Mouse (Mus musculus) lung, adult 2 months (tissue): Measurements from ENCODE around the gene Dynlt1c. TPM values are rescaled to one million over a fixed set of nuclear protein-coding genes. Genes with fewer than 3 reads are reported as not detected.
"Not testable (repeated sequence)": the region's sequence is repeated elsewhere in the genome, so short reads cannot be mapped to it uniquely, and the experiment has no call there.

Experiments
- DNase-seq: peaks from one replicate; pipeline ENCODE4 v3.0.0; 2022
- H3K4me1 ChIP-seq: fragments of 200-500 bp; 2 replicates; pipeline ENCODE4 v1.6.1; 2011; ENCODE audit warnings: low read length; ENCODE audit not compliant: control insufficient read depth, insufficient read depth
- H3K4me3 ChIP-seq: fragments of 200-500 bp; replicated peaks from 2 replicates; pipeline ENCODE3; 2011; ENCODE audit warnings: low read depth, mild to moderate bottlenecking, control low read depth, low read length; ENCODE audit errors: extremely low read depth
- POLR2A ChIP-seq: fragments of 200-500 bp; IDR thresholded peaks from 2 replicates; pipeline ENCODE4 v1.6.1; 2011; ENCODE audit warnings: low read depth, mild to moderate bottlenecking, control low read depth, low read length, borderline replicate concordance; ENCODE audit errors: extremely low read depth
- WGBS: fragments of 180-500 bp; shearing (Covaris S2); methylation state at CpG from one replicate; pipeline ENCODE4 v1.1.7; 2018; 5-methylcytosine and 5-hydroxymethylcytosine counted together
- polyA plus RNA-seq: library from polyadenylated mRNA; depleted of rRNA; stranded (reverse); fragments of >200 nt; gene quantifications from 2 replicates; pipeline ENCODE4 v1.2.3, GENCODE M21; 2012; rRNA removed

The Dynlt1c gene
- polyA plus RNA-seq, result 11.9 and 15.2 TPM in 2 replicates

DNA sequence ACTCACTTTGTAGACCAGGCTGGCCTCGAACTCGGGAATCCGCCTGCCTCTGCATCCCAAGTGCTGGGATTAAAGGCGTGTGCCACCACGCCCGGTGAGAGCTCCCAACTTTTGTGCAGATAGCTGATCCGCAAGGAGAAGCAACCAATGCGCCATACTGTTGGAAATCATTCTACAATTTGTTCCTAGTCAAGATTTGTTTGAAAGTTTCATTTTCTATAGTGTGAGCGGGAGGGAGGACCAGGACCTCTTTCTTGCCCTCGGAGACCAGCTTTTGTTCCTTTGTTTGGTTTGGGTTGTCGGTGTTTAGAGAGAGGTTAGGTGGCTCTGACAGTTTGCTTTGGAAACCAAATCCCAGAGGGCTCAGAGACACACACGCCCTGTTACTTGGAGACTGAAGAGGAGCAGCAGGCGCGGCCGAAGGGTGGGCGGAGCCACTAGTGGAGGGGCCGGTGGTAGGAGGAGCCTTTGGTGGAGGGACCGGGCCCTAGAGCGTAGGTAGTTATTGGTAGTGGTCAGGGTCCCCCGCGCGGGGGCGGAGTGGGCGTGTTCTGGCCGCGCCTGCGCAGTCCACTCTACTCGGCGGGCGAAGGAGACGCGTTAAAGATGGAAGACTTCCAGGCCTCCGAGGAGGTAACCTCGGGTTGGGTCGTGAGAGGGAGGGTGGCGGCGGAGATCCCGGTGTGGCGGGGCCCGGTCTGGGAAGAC is at the start of gene Dynlt1c:
Gene Dynlt1c (plus strand): TSS at position 468 of the 708 bp plus-strand sequence.
- not testable (repeated sequence) for H3K4me3 ChIP-seq
- DNase-seq, result peak; percentile 72

DNA sequence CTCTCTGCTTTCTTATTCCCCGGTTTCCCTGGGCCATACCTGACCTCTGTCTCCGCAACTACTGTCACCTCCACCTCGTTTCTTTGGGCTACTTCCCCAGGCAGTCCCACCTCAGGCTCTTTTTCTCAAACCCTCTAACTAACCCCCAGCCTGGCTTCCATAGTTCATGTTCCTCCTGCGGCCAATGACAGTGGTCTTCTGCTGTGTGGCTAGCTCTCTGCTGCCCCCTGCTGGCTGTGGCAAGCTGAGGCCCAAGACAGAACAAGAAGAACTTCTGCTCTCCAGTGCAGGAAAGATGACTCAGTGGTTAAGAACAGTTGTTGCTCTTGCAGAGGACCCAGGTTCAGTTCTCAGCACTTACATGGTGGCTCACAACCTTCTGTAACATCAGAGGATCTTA is 47.7 kb upstream of the Dynlt1c start:
- not testable (repeated sequence) for H3K4me1 ChIP-seq, H3K4me3 ChIP-seq, DNase-seq
- no CpG with 5 or more reads among the region's 4 CpGs for WGBS

More for the DNA sequence above, at the start of gene Dynlt1c:
- 8% methylated on average over 32 of the region's 40 CpGs for WGBS
- H3K4me1 ChIP-seq, result not testable (repeated sequence)
- peak; percentile 55; the same call in 1 of the 2 replicates for TF ChIP-seq POLR2A

GRCm38 (mm10) chr17:6554243-6554642 is 47.2 kb upstream of the Dynlt1c start:
- H3K4me1 ChIP-seq, H3K4me3 ChIP-seq, DNase-seq: not testable (repeated sequence)
- no CpG with 5 or more reads among the region's 5 CpGs for WGBS

DNA sequence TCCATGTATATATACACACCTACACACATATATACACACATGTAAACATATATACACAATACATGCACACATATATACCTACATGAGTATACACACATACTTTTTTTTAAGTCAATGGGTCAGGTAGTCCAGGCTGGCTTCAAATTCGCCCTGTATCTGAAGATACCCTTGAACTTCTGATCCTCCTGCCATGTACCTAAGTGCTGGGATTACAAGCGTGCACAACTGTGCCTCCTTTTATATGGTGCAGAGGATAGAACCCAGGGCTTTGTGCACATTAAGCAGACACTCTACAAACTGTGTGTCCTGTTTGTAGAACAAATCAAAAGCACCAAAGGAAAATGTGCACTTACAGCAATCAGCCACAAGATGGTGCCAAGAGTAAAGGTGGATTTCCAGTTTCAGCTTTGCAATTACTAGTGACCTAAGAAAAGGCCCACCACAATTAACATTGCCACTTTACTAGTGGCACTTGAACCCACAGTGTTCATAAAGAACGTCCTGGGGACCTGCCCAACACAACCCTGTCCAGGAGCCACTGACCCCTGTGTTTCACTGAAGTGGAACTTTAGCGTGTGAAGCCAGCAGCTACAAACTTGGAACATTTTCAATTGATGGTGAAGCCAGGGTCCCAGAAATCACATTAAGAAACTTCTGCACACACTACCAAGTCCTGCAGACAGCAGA is 41.9 kb upstream of the Dynlt1c start:
- not testable (repeated sequence) for DNase-seq, H3K4me3 ChIP-seq
- no CpG with 5 or more reads among the region's 4 CpGs for WGBS

GRCm38 (mm10) chr17:6564866-6565265 is 36.6 kb upstream of the Dynlt1c start:
- DNase-seq, H3K4me1 ChIP-seq, H3K4me3 ChIP-seq: not testable (repeated sequence)
- 93% methylated on average over 3 of the region's 3 CpGs for WGBS

More for the DNA sequence above, 41.9 kb upstream of the Dynlt1c start:
- not testable (repeated sequence) for H3K4me1 ChIP-seq

DNA sequence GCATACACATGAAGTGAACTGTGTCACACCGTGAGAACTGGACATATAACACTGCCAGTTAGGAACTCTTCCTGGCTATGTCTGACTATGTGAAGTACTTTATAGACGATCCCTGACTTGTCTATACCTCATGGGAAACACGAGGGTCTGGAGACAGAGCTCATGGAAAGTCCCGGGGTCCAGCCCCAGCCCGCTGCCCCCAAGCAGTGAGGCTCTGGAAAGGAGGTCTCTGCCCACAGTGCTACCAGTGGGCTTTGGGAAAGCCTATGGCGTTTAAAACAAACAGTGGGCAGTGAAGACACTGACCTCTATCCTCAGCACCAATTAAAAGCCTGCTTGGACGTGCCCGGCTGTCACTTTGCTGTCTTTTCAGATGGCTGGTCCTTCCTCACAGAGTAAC is 33.6 kb upstream of the Dynlt1c start:
- WGBS, result 78% methylated on average over 6 of the region's 8 CpGs
- H3K4me1 ChIP-seq, DNase-seq, H3K4me3 ChIP-seq: not testable (repeated sequence)

DNA sequence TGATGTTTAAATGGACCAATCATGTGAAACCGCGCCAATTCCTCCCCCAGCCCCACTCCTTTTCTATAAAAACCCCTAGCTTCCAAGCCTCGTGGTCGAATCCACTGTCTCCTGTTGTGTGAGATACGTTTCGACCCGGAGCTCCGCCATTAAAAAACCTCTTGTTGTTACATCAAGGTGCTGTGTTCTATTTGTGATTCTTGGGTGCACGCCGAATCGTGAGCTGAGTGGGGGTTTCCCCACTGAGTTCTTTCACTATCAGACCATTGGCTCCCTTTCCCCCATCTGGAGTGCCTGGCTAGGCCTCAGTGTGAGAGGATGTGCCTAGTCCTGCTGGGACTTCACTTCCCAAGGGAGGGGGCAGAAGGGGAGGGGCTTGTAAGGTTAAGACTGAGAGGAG is 30.2 kb upstream of the Dynlt1c start:
- WGBS, result 93% methylated on average over 11 of the region's 11 CpGs
- not testable (repeated sequence) for DNase-seq

DNA sequence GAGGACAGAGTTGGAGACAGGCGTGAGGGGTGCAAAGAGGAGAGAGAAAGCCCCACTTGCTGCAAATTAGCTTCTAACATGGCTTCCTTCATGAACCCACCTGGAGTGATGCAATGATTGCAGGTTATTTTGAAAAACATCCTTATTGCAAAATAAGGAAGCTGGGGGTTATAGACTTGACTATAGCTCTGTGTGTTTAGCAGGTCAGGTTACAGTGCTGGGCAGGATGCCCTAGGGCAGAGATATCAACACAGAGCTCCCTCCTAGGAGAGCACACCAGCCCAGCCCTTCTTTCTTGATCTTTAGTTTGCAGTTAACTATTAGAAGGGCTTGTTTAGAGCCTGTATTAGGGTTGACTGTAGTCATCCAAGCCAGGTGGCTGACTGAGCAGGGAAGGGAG is 29.3 kb upstream of the Dynlt1c start:
- H3K4me1 ChIP-seq, H3K4me3 ChIP-seq, DNase-seq: not testable (repeated sequence)
- WGBS, result no CpG with 5 or more reads among the region's 1 CpGs

More for the DNA sequence above, 30.2 kb upstream of the Dynlt1c start:
- not testable (repeated sequence) for H3K4me3 ChIP-seq, H3K4me1 ChIP-seq

DNA sequence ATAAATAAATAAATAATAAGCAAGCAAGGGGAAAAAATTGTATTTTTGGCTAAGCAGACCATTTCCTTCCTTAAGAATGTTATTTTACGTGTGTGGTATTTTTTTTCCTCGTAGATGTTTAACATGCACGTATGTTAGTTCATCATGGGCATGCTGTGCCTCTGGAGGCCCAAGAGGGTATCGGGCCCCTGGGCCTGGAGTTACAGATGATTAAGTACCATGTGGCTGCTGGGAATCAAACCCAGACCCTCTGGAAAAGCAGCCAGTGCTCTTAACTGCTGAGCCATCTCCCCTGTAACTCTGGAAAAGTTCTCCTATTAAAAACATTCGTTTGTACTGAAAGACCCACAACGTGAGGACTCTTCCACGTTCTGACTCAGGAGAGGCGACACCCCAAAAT is 26.1 kb upstream of the Dynlt1c start:
- whole genome bisulfite sequencing, result 86% methylated on average over 8 of the region's 8 CpGs

GRCm38 (mm10) chr17:6588672-6589071 is 12.8 kb upstream of the Dynlt1c start:
- no CpG with 5 or more reads among the region's 6 CpGs for WGBS
- not testable (repeated sequence) for H3K4me1 ChIP-seq, H3K4me3 ChIP-seq, DNase-seq

More for the DNA sequence above, 26.1 kb upstream of the Dynlt1c start:
- not testable (repeated sequence) for DNase-seq, H3K4me1 ChIP-seq, H3K4me3 ChIP-seq

GRCm38 (mm10) chr17:6592109-6592508 is 9.4 kb upstream of the Dynlt1c start:
- 70% methylated on average over 2 of the region's 3 CpGs for WGBS
- H3K4me3 ChIP-seq, DNase-seq, H3K4me1 ChIP-seq: not testable (repeated sequence)

GRCm38 (mm10) chr17:6593896-6594295 is 7.6 kb upstream of the Dynlt1c start:
- not testable (repeated sequence) for DNase-seq
- 87% methylated on average over 3 of the region's 3 CpGs for WGBS

GRCm38 (mm10) chr17:6595776-6596497 is 5.5 kb upstream of the Dynlt1c start:
- not testable (repeated sequence) for H3K4me1 ChIP-seq, H3K4me3 ChIP-seq
- DNase-seq, result peak; percentile 22
- 21% methylated on average over 12 of the region's 15 CpGs for WGBS

More at GRCm38 (mm10) chr17:6593896-6594295, 7.6 kb upstream of the Dynlt1c start:
- not testable (repeated sequence) for H3K4me1 ChIP-seq, H3K4me3 ChIP-seq

DNA sequence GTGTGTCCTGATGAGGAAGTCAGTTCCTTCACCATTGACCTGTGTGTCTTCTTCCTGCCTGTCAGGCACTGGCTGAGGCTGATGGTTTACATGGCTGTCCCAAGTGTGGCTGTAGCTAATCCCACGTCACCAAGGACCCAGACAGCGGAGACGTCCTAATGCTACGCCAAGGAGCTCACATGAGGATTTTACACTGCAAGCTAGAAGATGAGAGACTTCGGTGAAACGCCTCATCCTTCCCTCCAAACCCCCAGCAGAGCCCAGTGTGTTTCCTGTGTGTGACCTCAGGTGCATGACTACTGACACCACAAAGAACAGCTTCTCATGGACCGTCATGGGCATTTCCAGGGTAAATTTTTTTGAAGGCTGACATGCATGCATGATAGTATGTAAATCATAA is 3.1 kb upstream of the Dynlt1c start:
- H3K4me1 ChIP-seq, H3K4me3 ChIP-seq, DNase-seq: not testable (repeated sequence)
- 88% methylated on average over 7 of the region's 7 CpGs for WGBS
